ENCODE assay signal across 32 mouse cellular contexts in the genomic region with DNA sequence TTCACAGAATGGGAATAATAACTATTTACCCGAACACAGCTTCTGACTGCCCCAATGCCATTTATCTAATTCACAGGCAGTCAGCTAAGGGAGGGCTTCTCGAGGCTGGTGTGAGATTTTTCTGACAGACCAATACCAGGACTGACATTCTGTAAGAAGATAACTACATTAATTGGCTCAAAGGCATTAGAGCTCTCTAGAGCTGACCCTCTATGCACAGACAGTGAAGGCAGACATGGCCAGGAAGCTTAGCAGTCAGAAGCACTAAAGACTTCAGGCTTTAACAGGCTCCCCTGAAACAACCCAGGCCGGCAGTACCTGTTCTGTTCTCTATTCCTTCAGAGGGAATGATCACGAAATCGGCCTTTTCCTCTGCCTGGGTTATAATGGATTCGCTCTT. TPM values are rescaled to one million over a fixed set of nuclear protein-coding genes. Genes with fewer than 3 reads are reported as not detected.
"Had no signal": no experiment of that assay in that cellular context is flagged by ENCODE, and none has a peak within 500 bp of the region (broad histone marks: within the 10 kb centered on the region; RNA-seq: fewer than 3 reads in every experiment).

No protein-coding gene starts in this region.

- H3K27me3 ChIP-seq: midbrain, embryonic 15.5 days had no signal

- ATAC-seq: liver, embryonic 12.5 days; liver, postnatal 0 days; lung, postnatal 0 days; midbrain, embryonic 13.5 days; midbrain, embryonic 15.5 days; midbrain, embryonic 16.5 days had no signal

- H3K27ac ChIP-seq: left cerebral cortex, adult 2 months; limb, embryonic 10.5 days; limb, embryonic 12.5 days; limb, embryonic 13.5 days; limb, embryonic 15.5 days; liver, embryonic 12.5 days; liver, embryonic 13.5 days; liver, embryonic 14.5 days; liver, embryonic 15.5 days; lung, embryonic 15.5 days; macrophage; midbrain, embryonic 12.5 days; midbrain, embryonic 13.5 days; midbrain, embryonic 15.5 days had no signal

- H3K36me3 ChIP-seq: liver, embryonic 12.5 days; liver, embryonic 13.5 days; liver, embryonic 15.5 days; lung, embryonic 15.5 days had no signal

- H3K9me3 ChIP-seq: limb, embryonic 10.5 days; limb, embryonic 12.5 days; limb, embryonic 13.5 days; limb, embryonic 15.5 days; liver, embryonic 12.5 days; liver, embryonic 13.5 days; liver, embryonic 15.5 days; lung, embryonic 15.5 days; megakaryocyte, embryonic 14.5 days; midbrain, embryonic 10.5 days; midbrain, embryonic 12.5 days; midbrain, embryonic 13.5 days; midbrain, embryonic 15.5 days had no signal

- DNase-seq: left cerebral cortex, postnatal 4 days; liver; liver, embryonic 13.5 days; liver, postnatal 0 days; lung, adult 18-20 months; lung, adult 2 months; lung, embryonic 14.5 days; lung, postnatal 10 days; lung, postnatal 14 days; lung, postnatal 36 days; lung, postnatal 4 days; midbrain, embryonic 14.5 days had no signal

- H3K4me3 ChIP-seq: left cerebral cortex, adult 2 months; limb, embryonic 10.5 days; limb, embryonic 12.5 days; limb, embryonic 13.5 days; limb, embryonic 15.5 days; liver, embryonic 12.5 days; liver, embryonic 13.5 days; liver, embryonic 15.5 days; lung, embryonic 15.5 days; megakaryocyte, embryonic 14.5 days; midbrain, embryonic 10.5 days; midbrain, embryonic 12.5 days; midbrain, embryonic 13.5 days; midbrain, embryonic 15.5 days; myocyte had no signal

- H3K4me2 ChIP-seq: limb, embryonic 12.5 days; limb, embryonic 13.5 days; limb, embryonic 15.5 days; liver, embryonic 11.5 days; liver, embryonic 12.5 days; liver, embryonic 13.5 days; liver, embryonic 15.5 days; lung, embryonic 14.5 days; lung, embryonic 15.5 days; midbrain, embryonic 11.5 days; midbrain, embryonic 12.5 days; midbrain, embryonic 13.5 days; midbrain, embryonic 15.5 days had no signal

- H3K9ac ChIP-seq: limb, embryonic 12.5 days; limb, embryonic 13.5 days; limb, embryonic 15.5 days; liver, embryonic 12.5 days; liver, embryonic 13.5 days; liver, embryonic 14.5 days; liver, embryonic 15.5 days; liver, postnatal 0 days; lung, embryonic 14.5 days; lung, embryonic 15.5 days; midbrain, embryonic 12.5 days; midbrain, embryonic 13.5 days; midbrain, embryonic 15.5 days had no signal

RNA-seq across cellular contexts. Expression of gene 2310030G06Rik, which starts 51.2 kb away (rescaled TPM):
- polyA plus RNA-seq: macrophage had no signal

RNA-seq across cellular contexts. Expression of gene Hspb2, which starts 57.0 kb away (rescaled TPM):
- polyA plus RNA-seq: limb, embryonic 10.5 days; macrophage had no signal
